13 mouse cellular contexts compared by ENCODE assay signal in genomic region chrX:101358902-101359301, GRCm38 (mm10). TPM values are rescaled to one million over a fixed set of nuclear protein-coding genes. Genes with fewer than 3 reads are reported as not detected.
A peak's percentile ranks its signal among the peaks of the same experiment; 100 is the strongest.
DNase-seq lines count a peak whose midpoint lies in the region; ATAC-seq and TF ChIP-seq lines count a peak whose summit lies in the region.
"Not testable (repeated sequence)": the region's sequence is repeated elsewhere in the genome, so short reads cannot be mapped to it uniquely, and the experiment has no call there.
"Had no signal": no experiment of that assay in that cellular context is flagged by ENCODE, and none has a peak within 500 bp of the region (broad histone marks: within the 10 kb centered on the region; RNA-seq: fewer than 3 reads in every experiment).

No protein-coding gene starts in this region.

- H3K27ac ChIP-seq in MEL (ENCODE audit: control insufficient read depth, low read depth, low read length); heart, postnatal 0 days (ENCODE audit: low read depth); layer of hippocampus, adult 2 months: not testable (repeated sequence)

- not testable (repeated sequence) for H3K9me3 ChIP-seq in MEL (replicated peaks; ENCODE audit: insufficient read depth, low read length); heart, postnatal 0 days (replicated peaks; ENCODE audit: control insufficient read depth, low read length)

- H3K4me2 ChIP-seq in heart, postnatal 0 days (ENCODE audit: low read depth, low read length) = not testable (repeated sequence)

- H3K9ac ChIP-seq in MEL (ENCODE audit: control insufficient read depth, low read depth, low read length, poor library complexity, severe bottlenecking); heart, postnatal 0 days (replicated peaks; ENCODE audit: low read depth, low read length): not testable (repeated sequence)

- ATAC-seq in heart, postnatal 0 days (ENCODE audit: insufficient read depth, low read depth) = not testable (repeated sequence)

- WGBS in heart, postnatal 0 days = 51% methylated on average over 3 of the region's 4 CpGs

- not testable (repeated sequence) for H3K27me3 ChIP-seq in MEL (ENCODE audit: control insufficient read depth in 1 of 2, insufficient read depth in 2 of 2, low read length in 2 of 2); heart, postnatal 0 days (ENCODE audit: control insufficient read depth, insufficient read depth, low read length)

- not testable (repeated sequence) for TF ChIP-seq POLR2A in MEL (IDR thresholded peaks at IDR 0.05; ENCODE audit: control insufficient read depth in 1 of 2, insufficient read depth in 1 of 2, low read depth in 1 of 2, low read length in 2 of 2, poor library complexity in 1 of 2)

- TF ChIP-seq RAD21 in MEL (IDR thresholded peaks at IDR 0.05; ENCODE audit: low read depth, low read length) = peak; percentile 32

- not testable (repeated sequence) for TF ChIP-seq EP300 in MEL (IDR thresholded peaks at IDR 0.05; ENCODE audit: low read depth in 1 of 2, low read length in 2 of 2); heart, postnatal 0 days (IDR thresholded peaks at IDR 0.05; ENCODE audit: low read depth)

- DNase-seq in 416B (ENCODE audit: low read depth) = peak; percentile 33
- peak; percentile 45 for DNase-seq in MEL (ENCODE audit: low read depth, low spot score)
- DNase-seq in cerebellum, postnatal 10 days = peak; percentile 26 to 30
- DNase-seq in heart, postnatal 0 days (ENCODE audit: low spot score); layer of hippocampus, adult 2 months (ENCODE audit: low spot score in 2 of 2): not testable (repeated sequence)
- peak; percentile 2 for DNase-seq in lung, postnatal 10 days
- DNase-seq in spleen, postnatal 4 days (ENCODE audit: low spot score in 2 of 2) = peak; percentile 11 to 63
- DNase-seq in thymus, postnatal 4 days = peak; percentile 49

- H3K4me1 ChIP-seq in MEL (ENCODE audit: control insufficient read depth in 1 of 2, insufficient read depth in 2 of 2, low read length in 2 of 2); heart, postnatal 0 days (ENCODE audit: control insufficient read depth, insufficient read depth): not testable (repeated sequence)

- not testable (repeated sequence) for H3K4me3 ChIP-seq in MEL (ENCODE audit: control insufficient read depth in 1 of 2, insufficient read depth in 1 of 2, low read depth in 2 of 2, low read length in 2 of 2); heart, postnatal 0 days (ENCODE audit: low read depth, low read length); layer of hippocampus, adult 2 months

- TF ChIP-seq CTCF in MEL (IDR thresholded peaks at IDR 0.05 in 2 of 3, conservative IDR thresholded peaks at IDR 0.05 in 1 of 3; ENCODE audit: control insufficient read depth in 1 of 3, insufficient read depth in 1 of 3, low read depth in 2 of 3, low read length in 3 of 3, poor library complexity in 1 of 3, severe bottlenecking in 1 of 3) = peak; percentile 39 to 58 (median 49)
- TF ChIP-seq CTCF in heart, postnatal 0 days (IDR thresholded peaks at IDR 0.05; ENCODE audit: low read depth) = 0 out of 2 replicates have a peak, but pooled peaks have one; percentile 3
- TF ChIP-seq CTCF in layer of hippocampus, adult 2 months (conservative IDR thresholded peaks at IDR 0.05) = peak; percentile 26; the same call in 1 of the 2 replicates

- H3K79me2 ChIP-seq in MEL (ENCODE audit: control insufficient read depth, insufficient read depth, low read length, poor library complexity) = not testable (repeated sequence)

- H3K36me3 ChIP-seq in MEL (ENCODE audit: control insufficient read depth in 1 of 2, insufficient read depth in 2 of 2, low read length in 2 of 2); heart, postnatal 0 days (replicated peaks; ENCODE audit: control insufficient read depth, insufficient read depth, low read length): not testable (repeated sequence)

TF ChIP-seq in MEL, 35 proteins besides CTCF, POLR2A, EP300 and RAD21:
- TF ChIP-seq SMC3 (IDR thresholded peaks at IDR 0.05; ENCODE audit: low read depth, low read length) (peak; percentile 36), ZC3H11A (IDR thresholded peaks at IDR 0.05; ENCODE audit: low read depth, low read length) (0 out of 2 replicates have a peak, but pooled peaks have one; percentile 25), ZNF384 (IDR thresholded peaks at IDR 0.05; ENCODE audit: low read depth, low read length) (peak; percentile 34; the same call in 1 of the 2 replicates)

RNA-seq across cellular contexts. Expression of gene Gjb1, which starts 17.3 kb away (rescaled TPM):
- not detected in 2 replicates for total RNA-seq in MEL (2012; rRNA removed)
- not detected for polyA plus RNA-seq in MEL (2012; ENCODE audit: insufficient read depth in 1 of 2, insufficient read length in 2 of 2, low read depth in 1 of 2, low replicate concordance in 2 of 2, missing spikeins in 1 of 2)
- not detected in 2 replicates for total RNA-seq in heart, postnatal 0 days (2014; rRNA removed; ENCODE audit: low replicate concordance)
- not detected in 2 replicates for polyA plus RNA-seq in heart, postnatal 0 days (2015; fragmentation: Nextera tagmentation; extraction: Ambion mirVana)
- total RNA-seq in layer of hippocampus, adult 2 months (2021) = 10 to 100 TPM in 1 of 2 experiments, 1 to 10 TPM in 1; 9.0 to 11.2 TPM
- total RNA-seq: heart, postnatal 25 days had no signal
- polyA plus RNA-seq: CD4-positive, CD25-positive, alpha-beta regulatory T cell, adult 4 months; limb, embryonic 13.5 days; macrophage; midbrain, embryonic 11.5 days had no signal

RNA-seq across cellular contexts. Expression of gene Nlgn3, which starts 59.9 kb away (rescaled TPM):
- 0.03 and 0.04 TPM in 2 replicates for total RNA-seq in MEL (2012; rRNA removed)
- polyA plus RNA-seq in MEL (2012; ENCODE audit: insufficient read depth in 1 of 2, insufficient read length in 2 of 2, low read depth in 1 of 2, low replicate concordance in 2 of 2, missing spikeins in 1 of 2) = under 1 TPM in 1 of 2 experiments, not detected in 1; 0.15 TPM
- total RNA-seq in heart, postnatal 0 days (2014; rRNA removed; ENCODE audit: low replicate concordance) = 0.34 and 0.54 TPM in 2 replicates
- 0.65 and 0.67 TPM in 2 replicates for polyA plus RNA-seq in heart, postnatal 0 days (2015; fragmentation: Nextera tagmentation; extraction: Ambion mirVana)
- total RNA-seq in layer of hippocampus, adult 2 months (2021) = 100 to 1,000 TPM; 178 to 182 TPM
- polyA plus RNA-seq: macrophage had no signal

Comparison
In these comparisons a context has a peak if more than half of its experiments do, and no peak if none do; other contexts are left out.
1. RNA of gene Nlgn3, which starts 59.9 kb away (total RNA-seq): 178 to 182 TPM in layer of hippocampus, adult 2 months; 0.34 to 0.54 TPM in heart, postnatal 0 days and 0.03 to 0.04 TPM in MEL; every median in the first group is over 100 times any median in the second.
2. Peak in every context shown above with its lines, with median percentiles within 50 percentile points of each other: CTCF ChIP-seq.